Mouse (Mus musculus): ENCODE results near the gene Paqr5.

Paqr5 gene

GRCm38 (mm10) chr9:61960753-61961152, 65.9 kb downstream of the Paqr5 start:
- no peak for DNase-seq (ENCODE audit: low read depth, low spot score)

- DNase-seq (ENCODE audit: low read depth, low spot score), result no peak
Observed at GRCm38 (mm10) chr9:61959921-61960569, 66.6 kb downstream of the Paqr5 start.

GRCm38 (mm10) chr9:61954707-61955106, 71.9 kb downstream of the Paqr5 start:
- DNase-seq (ENCODE audit: low read depth, low spot score), result no peak

- no peak for DNase-seq (ENCODE audit: low read depth, low spot score)
Observed at GRCm38 (mm10) chr9:61952241-61952640, 74.4 kb downstream of the Paqr5 start.

- peak; percentile 62 for DNase-seq (ENCODE audit: low read depth, low spot score)
Observed at GRCm38 (mm10) chr9:61947402-61948346, 79.0 kb downstream of the Paqr5 start.

GRCm38 (mm10) chr9:61946623-61947401, 79.8 kb downstream of the Paqr5 start, which contains the start of gene Kif23:
Gene Kif23 (minus strand): TSS chr9:61946774.
- DNase-seq (ENCODE audit: low read depth, low spot score), result peak; percentile 69

GRCm38 (mm10) chr9:61945973-61946611, 80.6 kb downstream of the Paqr5 start:
- DNase-seq (ENCODE audit: low read depth, low spot score), result no peak

- DNase-seq (ENCODE audit: low read depth, low spot score), result no peak
Observed at GRCm38 (mm10) chr9:61941054-61941453, 85.6 kb downstream of the Paqr5 start.

GRCm38 (mm10) chr9:61933333-61933732, 93.3 kb downstream of the Paqr5 start:
- DNase-seq (ENCODE audit: low read depth, low spot score), result no peak

GRCm38 (mm10) chr9:61932009-61932408, 94.6 kb downstream of the Paqr5 start:
- no peak for DNase-seq (ENCODE audit: low read depth, low spot score)

GRCm38 (mm10) chr9:61925086-61925660, 101.5 kb downstream of the Paqr5 start:
- no peak for DNase-seq (ENCODE audit: low read depth, low spot score)

- no peak for DNase-seq (ENCODE audit: low read depth, low spot score)
Observed at GRCm38 (mm10) chr9:61920331-61920730, 106.3 kb downstream of the Paqr5 start.

- DNase-seq (ENCODE audit: low read depth, low spot score), result no peak
Observed at GRCm38 (mm10) chr9:61919464-61919863, 107.2 kb downstream of the Paqr5 start.

GRCm38 (mm10) chr9:61917436-61917835, 109.2 kb downstream of the Paqr5 start:
- DNase-seq (ENCODE audit: low read depth, low spot score), result no peak

GRCm38 (mm10) chr9:61916986-61917385, 109.7 kb downstream of the Paqr5 start:
- DNase-seq (ENCODE audit: low read depth, low spot score), result no peak

GRCm38 (mm10) chr9:61915393-61916005, 111.2 kb downstream of the Paqr5 start:
- DNase-seq (ENCODE audit: low read depth, low spot score), result no peak

- no peak for DNase-seq (ENCODE audit: low read depth, low spot score)
Observed at GRCm38 (mm10) chr9:61914917-61915300, 111.7 kb downstream of the Paqr5 start.

GRCm38 (mm10) chr9:61914203-61914916, 112.3 kb downstream of the Paqr5 start, which contains the start of gene Rplp1:
Gene Rplp1 (minus strand): TSS chr9:61914542.
- peak; percentile 97 for DNase-seq (ENCODE audit: low read depth, low spot score)

GRCm38 (mm10) chr9:61911300-61912128, 115.1 kb downstream of the Paqr5 start:
- DNase-seq (ENCODE audit: low read depth, low spot score), result no peak
